Mouse (Mus musculus): ENCODE measurements around the gene Nmd3.

The Nmd3 gene

DNA sequence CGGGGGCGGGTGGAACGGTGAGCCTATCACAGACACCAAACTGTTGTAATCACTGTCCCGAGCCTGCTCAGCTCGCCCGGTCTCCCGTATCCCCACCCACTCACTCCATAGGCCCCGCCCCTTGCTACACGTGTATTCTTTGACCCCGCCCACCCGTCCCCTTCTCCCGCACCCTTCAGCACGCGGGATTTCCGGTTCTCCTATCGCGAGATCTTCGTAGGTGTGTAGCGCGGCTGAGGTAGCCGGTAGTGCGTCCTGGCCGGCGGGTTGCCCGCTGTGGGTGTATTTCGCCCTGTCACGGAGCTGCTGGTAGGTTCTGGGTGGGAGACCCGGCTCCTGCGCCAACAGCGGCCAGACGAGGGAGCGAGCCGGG is at the start of gene Nmd3:
Nmd3 (plus strand) TSS at position 172 of the 373 bp plus-strand sequence.
- peak; percentile 85 for DNase-seq

GRCm38 (mm10) chr3:69673351-69673750 is 48.4 kb upstream of the Nmd3 start:
- DNase-seq, result no peak

GRCm38 (mm10) chr3:69674206-69674605 is 47.6 kb upstream of the Nmd3 start:
- DNase-seq, result no peak

- DNase-seq, result no peak
Measured at GRCm38 (mm10) chr3:69689791-69690190, 32.0 kb upstream of the Nmd3 start.

DNA sequence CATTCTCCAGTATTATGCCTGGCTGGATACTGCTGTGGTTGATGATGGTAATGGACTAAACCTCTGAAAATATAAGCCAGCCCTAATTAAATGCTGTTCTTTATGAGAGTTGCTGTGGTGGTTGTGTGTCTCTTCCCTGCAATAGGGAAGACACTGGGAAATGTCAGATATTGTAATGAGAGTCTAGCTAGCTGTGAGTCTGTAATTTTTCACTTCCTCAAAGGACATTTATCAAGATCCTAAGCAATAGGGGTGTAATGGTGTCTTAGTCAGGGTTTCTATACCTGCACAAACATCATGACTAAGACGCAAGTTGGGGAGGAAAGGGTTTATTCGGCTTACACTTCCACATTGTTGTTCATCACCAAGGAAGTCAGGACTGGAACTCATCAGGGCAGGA is 30.8 kb upstream of the Nmd3 start:
- DNase-seq, result no peak

DNA sequence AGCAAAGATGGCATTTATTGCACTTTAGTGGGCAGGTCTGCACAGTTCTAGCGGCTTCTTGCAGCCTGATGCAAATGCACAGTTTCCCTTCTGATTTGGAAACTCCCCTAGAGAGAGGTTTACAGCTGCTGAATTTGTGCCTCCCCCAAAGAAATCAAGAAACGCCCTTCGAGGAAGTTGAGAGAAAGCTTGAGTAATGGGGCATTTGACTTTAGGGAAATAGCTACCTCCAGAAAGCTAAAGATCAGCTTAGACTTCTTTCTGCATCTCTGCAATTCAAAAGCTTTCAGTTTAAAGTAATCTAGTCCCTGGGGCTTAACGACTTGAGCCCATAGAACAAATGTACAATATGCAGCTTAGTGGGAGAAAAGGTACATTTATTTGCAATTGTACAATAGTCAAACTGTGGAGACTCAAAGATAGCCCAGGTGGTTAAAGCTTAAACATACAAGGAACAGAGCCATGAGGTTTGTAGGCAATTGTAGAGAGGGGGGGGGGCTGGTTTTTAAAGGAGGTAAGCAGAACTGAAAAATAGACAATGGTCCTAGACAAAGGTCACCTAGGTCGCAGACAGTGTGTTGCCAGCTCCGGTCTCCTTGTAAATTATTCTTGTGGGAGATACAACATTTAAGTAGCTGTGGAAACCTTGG is 21.8 kb upstream of the Nmd3 start:
- no peak for DNase-seq

DNA sequence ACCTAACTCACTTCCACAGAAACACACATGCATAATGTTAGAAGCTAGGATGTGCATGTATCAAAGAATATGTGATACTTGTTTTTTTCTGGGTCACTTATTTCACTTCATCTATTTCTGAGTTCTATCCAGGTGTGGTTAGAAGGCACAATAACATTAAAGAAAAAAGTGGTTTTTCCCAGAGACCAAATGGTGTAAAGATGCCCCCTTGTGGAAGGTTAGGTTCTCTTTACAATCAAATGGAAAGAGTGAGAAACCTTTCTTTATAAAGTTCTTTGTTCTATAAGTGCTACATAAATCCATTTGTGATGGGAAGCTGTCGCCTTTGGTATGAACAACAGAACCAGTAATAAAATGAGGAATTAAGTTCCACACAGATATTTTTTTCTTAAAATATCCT is 19.9 kb upstream of the Nmd3 start:
- DNase-seq, result no peak

- DNase-seq, result no peak
Measured at GRCm38 (mm10) chr3:69702421-69702820, 19.4 kb upstream of the Nmd3 start.

GRCm38 (mm10) chr3:69709043-69709929 is 12.5 kb upstream of the Nmd3 start:
- DNase-seq, result no peak

- DNase-seq, result no peak
Measured at GRCm38 (mm10) chr3:69711907-69712600, 9.7 kb upstream of the Nmd3 start.

DNA sequence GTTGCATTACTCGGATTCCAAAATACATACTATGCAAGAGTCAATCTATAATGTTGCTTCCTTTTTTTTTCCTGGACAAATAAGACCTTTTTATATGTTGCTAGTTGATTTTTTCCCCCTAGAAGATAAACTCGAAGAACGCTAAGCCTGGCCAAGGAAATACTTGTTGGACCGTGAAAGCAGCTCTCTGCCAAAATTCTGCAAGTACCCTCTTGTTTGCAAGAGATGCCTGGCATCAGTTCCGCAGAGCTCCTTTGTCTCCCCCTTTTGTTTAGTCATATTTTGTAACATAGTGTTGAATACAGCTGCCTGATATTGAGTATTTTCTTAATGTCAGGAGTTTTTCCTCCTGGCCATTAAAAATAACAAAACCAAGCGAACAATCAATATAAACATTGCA is 4.3 kb upstream of the Nmd3 start:
- DNase-seq, result no peak

DNA sequence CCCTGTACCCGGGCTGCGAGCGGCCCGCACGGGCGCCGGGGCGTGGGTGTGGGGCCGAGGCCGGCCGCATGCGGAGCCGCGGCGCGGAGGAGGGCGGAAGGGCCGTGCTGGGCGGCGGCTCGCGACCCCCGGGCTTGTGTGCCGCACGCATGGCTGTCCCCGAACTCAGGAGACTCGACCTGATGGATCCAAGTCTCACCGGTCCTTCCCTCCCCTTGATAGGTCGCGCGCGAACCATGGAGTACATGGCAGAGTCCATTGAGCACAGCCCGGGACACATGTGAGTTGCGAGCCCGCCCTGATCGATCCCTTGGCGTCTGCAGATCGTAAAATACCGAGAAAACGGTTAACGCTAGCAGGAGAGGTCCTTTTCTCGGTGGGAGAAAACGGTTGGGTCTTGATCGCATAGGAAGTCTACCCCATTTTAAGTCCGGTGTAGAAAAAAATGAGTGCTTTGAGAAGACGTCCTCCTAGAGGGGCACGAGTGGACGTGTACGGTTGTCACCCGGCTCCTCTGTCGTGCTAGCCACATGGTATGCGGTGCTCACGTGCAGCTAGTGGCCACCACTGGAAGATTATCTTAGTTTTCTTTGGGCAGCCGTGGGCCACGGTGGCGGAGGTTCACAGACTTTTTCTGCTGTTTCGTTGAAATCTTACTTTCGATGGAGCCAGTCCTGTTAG is 542 bp downstream of the Nmd3 start:
- DNase-seq, result peak; percentile 23

DNA sequence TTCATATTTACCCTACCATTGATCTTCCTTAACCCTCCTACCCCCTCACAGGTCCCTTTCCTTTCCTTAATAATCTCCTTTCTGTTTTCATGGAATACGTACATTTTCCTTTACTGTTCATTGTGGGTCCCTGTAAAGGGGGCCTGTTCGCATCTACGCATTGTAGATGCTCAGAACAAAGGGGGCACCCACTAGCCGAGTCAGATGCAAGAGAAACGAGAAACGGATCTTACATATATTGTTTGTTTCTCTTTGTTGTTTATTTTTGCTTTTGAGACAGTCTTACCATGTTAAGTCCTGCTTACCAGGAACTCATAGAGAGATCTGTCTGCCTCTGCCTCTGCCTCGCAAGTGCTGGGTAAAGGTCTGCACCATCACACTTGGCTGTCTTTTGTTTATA is 1.4 kb downstream of the Nmd3 start:
- DNase-seq, result no peak

- DNase-seq, result no peak
Measured at GRCm38 (mm10) chr3:69730930-69731329, 9.1 kb downstream of the Nmd3 start.

- no peak for DNase-seq
Measured at GRCm38 (mm10) chr3:69733939-69734338, 12.2 kb downstream of the Nmd3 start.

GRCm38 (mm10) chr3:69755192-69755591 is 33.4 kb downstream of the Nmd3 start:
- no peak for DNase-seq

DNA sequence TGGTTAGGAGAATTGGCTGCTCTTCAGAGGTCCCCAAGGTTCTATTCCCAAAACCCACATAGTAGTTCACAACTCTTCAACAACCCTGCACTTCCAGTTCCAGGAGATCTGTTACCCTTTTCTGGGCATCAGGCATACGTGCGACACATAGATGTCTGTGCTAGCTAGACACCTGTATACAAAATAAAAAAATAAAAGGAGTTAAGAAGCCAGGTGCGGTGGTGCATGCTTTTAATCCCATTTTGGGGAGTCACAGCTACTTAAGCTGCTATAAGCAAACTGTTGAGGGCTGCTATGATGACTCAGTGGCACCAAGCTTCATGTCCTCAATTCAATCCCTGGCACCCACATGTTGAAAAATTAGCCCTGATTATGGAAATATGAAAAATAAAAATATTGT is 34.2 kb downstream of the Nmd3 start:
- DNase-seq, result no peak

GRCm38 (mm10) chr3:69756499-69756898 is 34.7 kb downstream of the Nmd3 start:
- peak; percentile 81 for DNase-seq

- peak; percentile 13 for DNase-seq
Measured at GRCm38 (mm10) chr3:69757456-69757855, 35.7 kb downstream of the Nmd3 start.

GRCm38 (mm10) chr3:69760081-69760480 is 38.3 kb downstream of the Nmd3 start:
- DNase-seq, result peak; percentile 23

DNA sequence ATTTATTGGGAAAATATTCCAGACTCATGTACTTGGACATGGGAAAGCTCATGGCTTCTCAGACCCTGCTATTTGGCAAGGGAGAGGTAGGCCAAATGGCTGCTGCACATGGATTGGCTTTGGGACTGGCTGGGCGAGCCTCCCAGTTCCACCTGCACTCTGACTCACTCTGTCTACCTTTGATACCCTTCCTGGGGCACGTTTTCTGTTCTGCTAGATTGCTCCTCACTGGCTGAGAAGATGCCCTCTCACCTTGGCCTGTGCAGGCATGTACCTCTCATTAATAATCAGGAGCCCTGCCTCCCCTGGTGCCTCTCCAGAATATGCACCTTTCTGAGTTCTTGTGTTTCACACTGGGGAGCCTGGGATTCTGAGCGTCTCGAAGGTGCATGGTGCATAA is 39.4 kb downstream of the Nmd3 start:
- peak; percentile 29 for DNase-seq

GRCm38 (mm10) chr3:69762838-69763368 is 41.1 kb downstream of the Nmd3 start:
- DNase-seq, result no peak

Measured in cerebellum, adult 8-10 months (tissue).